Mouse (Mus musculus) heart, postnatal 0 days (tissue): Measurements from ENCODE around the gene Mrpl23.

Source experiments
- CTCF ChIP-seq: IDR thresholded peaks from 2 replicates; pipeline ENCODE4 v1.5.1; 2016; ENCODE audit warnings: antibody characterized with exemption, control low read depth, low read depth
- EP300 ChIP-seq: IDR thresholded peaks from 2 replicates; pipeline ENCODE4 v1.6.1; 2016; ENCODE audit warnings: antibody characterized with exemption, low read depth

- TF ChIP-seq CTCF (peak; percentile 65), EP300 (no peak)
These were observed 10.1 kb upstream of the Mrpl23 start for GRCm38 (mm10) chr7:142522352-142522751.
